16 mouse cellular contexts compared by ENCODE assay signal in the genomic region with DNA sequence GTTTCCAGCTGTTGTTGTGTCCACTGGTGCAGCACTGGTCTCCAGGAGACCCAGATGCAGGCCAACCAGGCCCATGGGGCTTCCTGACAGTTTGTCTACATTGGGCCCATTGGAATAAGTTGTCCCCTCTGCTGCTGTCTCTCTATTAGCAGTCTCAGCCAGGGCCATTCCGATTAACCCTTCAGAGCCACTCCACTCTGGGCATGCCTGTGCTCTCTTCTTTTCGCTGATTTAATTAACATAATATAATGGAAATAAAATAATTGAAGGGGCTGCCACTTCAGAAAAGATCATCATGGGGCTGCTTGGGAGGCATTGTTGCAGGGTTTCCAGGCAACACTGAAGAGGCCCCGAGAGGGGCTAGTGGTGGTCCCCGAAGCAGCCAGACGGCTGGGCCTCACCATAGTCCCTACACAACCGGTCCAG.
DNase-seq lines count a peak whose midpoint lies in the region; ATAC-seq and TF ChIP-seq lines count a peak whose summit lies in the region.
"Had no signal": no experiment of that assay in that cellular context is flagged by ENCODE, and none has a peak within 500 bp of the region (broad histone marks: within the 10 kb centered on the region; RNA-seq: fewer than 3 reads in every experiment).

No protein-coding gene starts in this region.

- H3K4me1 ChIP-seq in midbrain, embryonic 10.5 days, result peaks cover 42% of the 10 kb centered on the region
- H3K4me1 ChIP-seq in midbrain, postnatal 0 days (ENCODE audit: insufficient read depth, low read length), result no peaks in the 10 kb centered on the region; the same call in 1 of the 2 replicates
- peaks cover 26% of the 10 kb centered on the region for H3K4me1 ChIP-seq in forebrain, embryonic 15.5 days
- H3K4me1 ChIP-seq in midbrain, embryonic 13.5 days (replicated peaks), result peaks cover 27% of the 10 kb centered on the region
- peaks cover 6% of the 10 kb centered on the region; the same call in 1 of the 2 replicates for H3K4me1 ChIP-seq in intestine, embryonic 15.5 days (replicated peaks)

- peak overlapping the region; percentile 87 for H3K27ac ChIP-seq in midbrain, embryonic 10.5 days (replicated peaks)
- no peak overlapping the region for H3K27ac ChIP-seq in midbrain, postnatal 0 days (ENCODE audit: low read depth, low read length)
- H3K27ac ChIP-seq in forebrain, embryonic 15.5 days (replicated peaks), result no peak overlapping the region
- H3K27ac ChIP-seq in midbrain, embryonic 13.5 days, result peak overlapping the region; percentile 77; the same call in 1 of the 2 replicates
- H3K27ac ChIP-seq in intestine, embryonic 15.5 days, result no peak overlapping the region

- H3K9ac ChIP-seq in midbrain, postnatal 0 days (replicated peaks; ENCODE audit: low read length, poor library complexity, severe bottlenecking), result no peak overlapping the region
- H3K9ac ChIP-seq in forebrain, embryonic 15.5 days (replicated peaks), result no peak overlapping the region
- no peak overlapping the region for H3K9ac ChIP-seq in midbrain, embryonic 13.5 days (replicated peaks)
- H3K9ac ChIP-seq in intestine, embryonic 15.5 days, result no peak overlapping the region

- DNase-seq in midbrain, embryonic 10.5 days (ENCODE audit: low spot score), result peak; percentile 45
- DNase-seq in midbrain, postnatal 0 days (ENCODE audit: low spot score), result no peak
- DNase-seq in ovary, postnatal 14 days (ENCODE audit: low spot score), result no peak
- DNase-seq in gastrocnemius, adult 18-20 months (ENCODE audit: low spot score), result no peak
- DNase-seq: adrenal gland, postnatal 10 days; cerebellum, adult 2 months; gastrocnemius, postnatal 14 days; kidney, adult 9 months; kidney, postnatal 4 days; left cerebral cortex, postnatal 4 days; lung, adult 2 months; lung, postnatal 36 days; thymus, postnatal 4 days had no signal

- 34% methylated on average over 6 of the region's 6 CpGs for WGBS in midbrain, embryonic 10.5 days
- WGBS in midbrain, postnatal 0 days, result 16% methylated on average over 6 of the region's 6 CpGs
- 5% methylated on average over 6 of the region's 6 CpGs for WGBS in forebrain, embryonic 15.5 days
- 10% methylated on average over 6 of the region's 6 CpGs for WGBS in midbrain, embryonic 13.5 days
- 74% methylated on average over 6 of the region's 6 CpGs for WGBS in intestine, embryonic 15.5 days

- no peak for ATAC-seq in midbrain, postnatal 0 days (ENCODE audit: low FRiP score)
- ATAC-seq in forebrain, embryonic 15.5 days (replicated peaks), result 0 out of 2 replicates have a peak, but pooled peaks have one; percentile 27
- ATAC-seq in midbrain, embryonic 13.5 days, result peak; percentile 78
- ATAC-seq in intestine, embryonic 15.5 days, result no peak

- H3K9me3 ChIP-seq in midbrain, embryonic 10.5 days (replicated peaks), result peaks cover 8% of the 10 kb centered on the region
- no peaks in the 10 kb centered on the region for H3K9me3 ChIP-seq in midbrain, postnatal 0 days (ENCODE audit: low read length)
- H3K9me3 ChIP-seq in forebrain, embryonic 15.5 days, result no peaks in the 10 kb centered on the region
- 0 out of 2 replicates have a peak, but pooled peaks cover 3% of the 10 kb centered on the region for H3K9me3 ChIP-seq in midbrain, embryonic 13.5 days
- H3K9me3 ChIP-seq in intestine, embryonic 15.5 days, result no peaks in the 10 kb centered on the region

- no peak overlapping the region for H3K4me2 ChIP-seq in midbrain, postnatal 0 days (ENCODE audit: low read depth, low read length, poor library complexity, severe bottlenecking)
- H3K4me2 ChIP-seq in forebrain, embryonic 15.5 days (replicated peaks), result no peak overlapping the region
- H3K4me2 ChIP-seq in midbrain, embryonic 13.5 days (replicated peaks), result no peak overlapping the region
- H3K4me2 ChIP-seq in intestine, embryonic 15.5 days (replicated peaks), result no peak overlapping the region

- no peak for TF ChIP-seq CTCF in midbrain, postnatal 0 days (IDR thresholded peaks at IDR 0.05)

- no peak overlapping the region for H3K4me3 ChIP-seq in midbrain, embryonic 10.5 days
- no peak overlapping the region for H3K4me3 ChIP-seq in midbrain, postnatal 0 days (ENCODE audit: low read depth, low read length)
- no peak overlapping the region for H3K4me3 ChIP-seq in forebrain, embryonic 15.5 days
- H3K4me3 ChIP-seq in midbrain, embryonic 13.5 days (replicated peaks), result no peak overlapping the region
- no peak overlapping the region for H3K4me3 ChIP-seq in intestine, embryonic 15.5 days (replicated peaks)

- peaks cover 10% of the 10 kb centered on the region; the same call in 1 of the 2 replicates for H3K27me3 ChIP-seq in midbrain, embryonic 10.5 days (ENCODE audit: low read depth, poor library complexity, severe bottlenecking)
- H3K27me3 ChIP-seq in midbrain, postnatal 0 days (ENCODE audit: insufficient read depth, low read length), result no peaks in the 10 kb centered on the region
- H3K27me3 ChIP-seq in forebrain, embryonic 15.5 days, result no peaks in the 10 kb centered on the region
- 0 out of 2 replicates have a peak, but pooled peaks cover 5% of the 10 kb centered on the region for H3K27me3 ChIP-seq in midbrain, embryonic 13.5 days
- H3K27me3 ChIP-seq in intestine, embryonic 15.5 days (replicated peaks), result no peaks in the 10 kb centered on the region

- H3K36me3 ChIP-seq in midbrain, embryonic 10.5 days, result peaks cover 4% of the 10 kb centered on the region
- no peaks in the 10 kb centered on the region for H3K36me3 ChIP-seq in midbrain, postnatal 0 days (ENCODE audit: insufficient read depth, low read length)
- H3K36me3 ChIP-seq in forebrain, embryonic 15.5 days, result no peaks in the 10 kb centered on the region
- H3K36me3 ChIP-seq in midbrain, embryonic 13.5 days, result no peaks in the 10 kb centered on the region
- no peaks in the 10 kb centered on the region for H3K36me3 ChIP-seq in intestine, embryonic 15.5 days

Comparison
In these comparisons a context has a peak if more than half of its experiments do, and no peak if none do; other contexts are left out.
1. H3K27ac ChIP-seq: peak in midbrain, embryonic 10.5 days (single experiment) and midbrain, embryonic 13.5 days (single experiment); none in midbrain, postnatal 0 days (single experiment), forebrain, embryonic 15.5 days (single experiment) and intestine, embryonic 15.5 days (single experiment).
2. ATAC-seq: peak in forebrain, embryonic 15.5 days (single experiment) and midbrain, embryonic 13.5 days (single experiment); none in midbrain, postnatal 0 days (single experiment) and intestine, embryonic 15.5 days (single experiment).